Mouse (Mus musculus): ENCODE results near the gene Arhgef33.

Arhgef33 gene

GRCm38 (mm10) chr17:80446470-80446869 is 139.3 kb downstream of the Arhgef33 start:
- DNase-seq (ENCODE audit: low spot score in 2 of 2): no peak

Measured in frontal cortex, postnatal 36 days (tissue).